ENCODE assay signal across 11 mouse cellular contexts in the genomic region with DNA sequence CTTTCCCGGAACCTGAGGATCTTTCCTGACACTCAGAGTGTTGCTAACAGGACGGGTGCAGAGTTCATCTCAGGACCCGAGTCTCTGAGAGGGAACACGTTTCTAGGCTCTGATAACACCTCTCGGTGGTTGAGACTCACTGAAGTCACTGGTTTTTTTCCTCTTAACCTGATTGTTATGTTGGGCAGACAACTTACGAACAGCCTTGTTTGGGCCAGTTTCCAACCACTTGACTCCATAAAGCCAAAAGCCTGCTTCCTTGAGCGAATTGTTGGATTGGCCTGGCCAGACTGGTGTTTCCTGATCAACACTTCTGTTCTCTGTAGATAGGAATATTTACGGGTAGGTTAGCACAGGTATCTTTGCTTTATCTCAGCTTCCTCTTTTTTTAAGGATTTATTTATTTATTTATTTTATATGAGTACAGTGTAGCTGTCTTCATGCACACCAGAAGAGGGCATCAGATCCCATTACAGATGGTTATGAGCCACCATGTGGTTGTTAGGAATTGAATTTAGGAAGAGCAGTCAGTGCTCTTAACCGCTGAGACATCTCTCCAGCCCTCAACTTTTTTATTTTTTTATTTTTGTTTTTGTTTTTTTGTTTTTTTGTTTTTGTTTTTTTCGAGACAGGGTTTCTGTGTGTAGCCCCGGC. TPM values are rescaled to one million over a fixed set of nuclear protein-coding genes. Genes with fewer than 3 reads are reported as not detected.
DNase-seq lines count a peak whose midpoint lies in the region; ATAC-seq and TF ChIP-seq lines count a peak whose summit lies in the region.
"Had no signal": no experiment of that assay in that cellular context is flagged by ENCODE, and none has a peak within 500 bp of the region (broad histone marks: within the 10 kb centered on the region; RNA-seq: fewer than 3 reads in every experiment).

No protein-coding gene starts in this region.

- H3K4me3 ChIP-seq in heart, adult 2 months = no peak overlapping the region

- peak; percentile 66 for TF ChIP-seq CTCF in heart, adult 2 months (IDR thresholded peaks at IDR 0.05)

- DNase-seq in heart, adult 2 months = no peak
- no peak for DNase-seq in heart, postnatal 4 days
- DNase-seq in lung, adult 18-20 months = peak; percentile 50 to 68
- no peak for DNase-seq in lung, postnatal 25 days (ENCODE audit: low spot score)
- DNase-seq in thymus, postnatal 4 days = no peak
- DNase-seq in adrenal gland, adult 2 months = no peak
- DNase-seq: cerebellum, postnatal 25 days; right cerebral cortex, postnatal 25 days had no signal

- peak overlapping the region; percentile 56 for H3K27ac ChIP-seq in heart, adult 2 months

- peak; percentile 14 for ATAC-seq in common myeloid progenitor, adult 5-6 weeks (replicated peaks; ENCODE audit: low read depth, poor library complexity, severe bottlenecking)
- ATAC-seq in megakaryocyte progenitor cell, adult 5-6 weeks (replicated peaks; ENCODE audit: poor library complexity) = peak; percentile 9; the same call in 1 of the 2 replicates
- ATAC-seq: inflammation-experienced regulatory T-cells, adult 6 months had no signal

- 0 out of 2 replicates have a peak, but pooled peaks have one; percentile 19 for TF ChIP-seq POLR2A in heart, adult 2 months (IDR thresholded peaks at IDR 0.05; ENCODE audit: insufficient read depth, low read depth, low read length)

- no peaks in the 10 kb centered on the region; the same call in 1 of the 2 replicates for H3K79me2 ChIP-seq in heart, adult 2 months (replicated peaks; ENCODE audit: control insufficient read depth, insufficient read depth, low read length)

- H3K4me1 ChIP-seq in heart, adult 2 months (ENCODE audit: control insufficient read depth, insufficient read depth, low read length) = peaks cover 7% of the 10 kb centered on the region

- intact Hi-C loops in heart, adult 2 months (cut with DNase I) = no loop called here

- WGBS in heart, adult 2 months = 38% methylated on average over 11 of the region's 11 CpGs

- TF ChIP-seq EP300 in heart, adult 2 months (IDR thresholded peaks at IDR 0.05; ENCODE audit: insufficient read depth, low read depth, low read length) = no peak

- no peaks in the 10 kb centered on the region for H3K27me3 ChIP-seq in heart, adult 2 months (ENCODE audit: control insufficient read depth, insufficient read depth, low read length)

- peaks cover 2% of the 10 kb centered on the region; the same call in 1 of the 2 replicates for H3K36me3 ChIP-seq in heart, adult 2 months (ENCODE audit: control insufficient read depth, insufficient read depth, low read length)

- no peak overlapping the region for H3K9ac ChIP-seq in heart, adult 2 months (ENCODE audit: low read depth, low read length)

RNA-seq across cellular contexts. Expression of gene Wbp2, which starts 2.1 kb away (rescaled TPM):
- 100 to 1,000 TPM in 1 of 2 experiments, 10 to 100 TPM in 1; 91.0 to 108 TPM for total RNA-seq in heart, adult 2 months (2021)
- polyA plus RNA-seq in heart, adult 2 months (2012; rRNA removed) = 151 and 176 TPM in 2 replicates
- total RNA-seq in heart, postnatal 4 days (2021) = 100 to 1,000 TPM; 107 TPM
- 26.2 and 32.7 TPM in 2 replicates for total RNA-seq in common myeloid progenitor, adult 5-6 weeks (2017)
- 42.4 and 56.5 TPM in 2 replicates for total RNA-seq in megakaryocyte progenitor cell, adult 5-6 weeks (2015)
- 15.6 and 22.8 TPM in 2 replicates for total RNA-seq in megakaryocyte progenitor cell, adult 5-6 weeks (2017)
- total RNA-seq in adrenal gland, adult 2 months (2021) = 100 to 1,000 TPM; 165 to 185 TPM
- 517 and 528 TPM in 2 replicates for polyA plus RNA-seq in adrenal gland, adult 2 months (2012; rRNA removed)

RNA-seq across cellular contexts. Expression of gene Unc13d, which starts 11.1 kb away (rescaled TPM):
- 1 to 10 TPM in 1 of 2 experiments, under 1 TPM in 1; 0.55 to 1.5 TPM for total RNA-seq in heart, adult 2 months (2021)
- polyA plus RNA-seq in heart, adult 2 months (2012; rRNA removed) = 1.1 and 1.7 TPM in 2 replicates
- total RNA-seq in heart, postnatal 4 days (2021) = under 1 TPM; 0.88 to 0.95 TPM
- 29.7 and 29.9 TPM in 2 replicates for total RNA-seq in common myeloid progenitor, adult 5-6 weeks (2017)
- 13.6 and 15.8 TPM in 2 replicates for total RNA-seq in megakaryocyte progenitor cell, adult 5-6 weeks (2015)
- 15.5 and 26.1 TPM in 2 replicates for total RNA-seq in megakaryocyte progenitor cell, adult 5-6 weeks (2017)
- 1 to 10 TPM in 1 of 2 experiments, under 1 TPM in 1; 0.83 to 1.0 TPM for total RNA-seq in adrenal gland, adult 2 months (2021)
- polyA plus RNA-seq in adrenal gland, adult 2 months (2012; rRNA removed) = 2.3 and 3.4 TPM in 2 replicates

RNA-seq across cellular contexts. Expression of gene Trim47, which starts 38.1 kb away (rescaled TPM):
- 10 to 100 TPM; 23.1 to 28.2 TPM for total RNA-seq in heart, adult 2 months (2021)
- 23.7 and 29.5 TPM in 2 replicates for polyA plus RNA-seq in heart, adult 2 months (2012; rRNA removed)
- total RNA-seq in heart, postnatal 4 days (2021) = 10 to 100 TPM; 47.1 to 50.9 TPM
- total RNA-seq in common myeloid progenitor, adult 5-6 weeks (2017) = 5.8 and 11.3 TPM in 2 replicates
- 0.59 and 1.9 TPM in 2 replicates for total RNA-seq in megakaryocyte progenitor cell, adult 5-6 weeks (2015)
- total RNA-seq in megakaryocyte progenitor cell, adult 5-6 weeks (2017) = 1.0 and 1.3 TPM in 2 replicates
- 10 to 100 TPM; 10.3 to 17.9 TPM for total RNA-seq in adrenal gland, adult 2 months (2021)
- polyA plus RNA-seq in adrenal gland, adult 2 months (2012; rRNA removed) = 49.1 and 68.9 TPM in 2 replicates

RNA-seq across cellular contexts. Expression of gene Trim65, which starts 42.1 kb away (rescaled TPM):
- 1 to 10 TPM; 6.1 to 8.6 TPM for total RNA-seq in heart, adult 2 months (2021)
- polyA plus RNA-seq in heart, adult 2 months (2012; rRNA removed) = 8.8 and 10.8 TPM in 2 replicates
- 1 to 10 TPM; 4.3 to 4.8 TPM for total RNA-seq in heart, postnatal 4 days (2021)
- total RNA-seq in common myeloid progenitor, adult 5-6 weeks (2017) = 9.9 and 12.5 TPM in 2 replicates
- total RNA-seq in megakaryocyte progenitor cell, adult 5-6 weeks (2015) = 13.8 and 16.2 TPM in 2 replicates
- 6.2 and 7.7 TPM in 2 replicates for total RNA-seq in megakaryocyte progenitor cell, adult 5-6 weeks (2017)
- total RNA-seq in adrenal gland, adult 2 months (2021) = 10 to 100 TPM in 1 of 2 experiments, 1 to 10 TPM in 1; 9.5 to 11.8 TPM
- polyA plus RNA-seq in adrenal gland, adult 2 months (2012; rRNA removed) = 15.9 and 16.0 TPM in 2 replicates

RNA-seq across cellular contexts. Expression of gene Mrpl38, which starts 49.8 kb away (rescaled TPM):
- 10 to 100 TPM; 56.8 to 59.7 TPM for total RNA-seq in heart, adult 2 months (2021)
- 42.1 and 55.5 TPM in 2 replicates for polyA plus RNA-seq in heart, adult 2 months (2012; rRNA removed)
- 10 to 100 TPM; 52.5 to 55.3 TPM for total RNA-seq in heart, postnatal 4 days (2021)
- total RNA-seq in common myeloid progenitor, adult 5-6 weeks (2017) = 38.7 and 40.5 TPM in 2 replicates
- 38.2 and 47.0 TPM in 2 replicates for total RNA-seq in megakaryocyte progenitor cell, adult 5-6 weeks (2015)
- 24.0 and 24.9 TPM in 2 replicates for total RNA-seq in megakaryocyte progenitor cell, adult 5-6 weeks (2017)
- total RNA-seq in adrenal gland, adult 2 months (2021) = 100 to 1,000 TPM; 102 to 108 TPM
- polyA plus RNA-seq in adrenal gland, adult 2 months (2012; rRNA removed) = 134 and 167 TPM in 2 replicates

Comparison
In these comparisons a context has a peak if more than half of its experiments do, and no peak if none do; other contexts are left out.
1. DNase-seq: peak in lung, adult 18-20 months (2 of 2); none in heart, adult 2 months (0 of 2), heart, postnatal 4 days (single experiment), lung, postnatal 25 days (single experiment), thymus, postnatal 4 days (single experiment) and adrenal gland, adult 2 months (single experiment).
2. RNA of gene Unc13d, which starts 11.1 kb away (total RNA-seq): 29.7 to 29.9 TPM in common myeloid progenitor, adult 5-6 weeks and 13.6 to 26.1 TPM in megakaryocyte progenitor cell, adult 5-6 weeks; 0.55 to 1.5 TPM in heart, adult 2 months, 0.83 to 1.0 TPM in adrenal gland, adult 2 months and 0.88 to 0.95 TPM in heart, postnatal 4 days; every median in the first group is over 4 times any median in the second.